Mouse (Mus musculus) skeletal muscle tissue, postnatal 0 days (tissue): ENCODE data around the gene Pih1d2. TPM values are rescaled to one million over a fixed set of nuclear protein-coding genes. Genes with fewer than 3 reads are reported as not detected.

ENCODE experiments used
- polyA plus RNA-seq: library from polyadenylated mRNA; unstranded; fragments of >200 nt; fragmentation: Nextera tagmentation; extraction: Ambion mirVana; gene quantifications from 2 replicates; pipeline ENCODE4 v1.2.1, GENCODE M21; 2015

The Pih1d2 gene
- polyA plus RNA-seq, result 0.77 and 1.0 TPM in 2 replicates

GRCm38 (mm10) chr9:50616766-50617603 lies at the start of gene Pih1d2, which contains the start of gene Nkapd1:
Pih1d2 (plus strand) TSS chr9:50617321.
Nkapd1 (minus strand) TSS chr9:50617464.

GRCm38 (mm10) chr9:50603189-50603997 lies 13.7 kb upstream of the Pih1d2 start, which contains the start of the genes Sdhd and Timm8b:
Sdhd (minus strand) TSS chr9:50603812.
Timm8b (plus strand) TSS chr9:50603910.

DNA sequence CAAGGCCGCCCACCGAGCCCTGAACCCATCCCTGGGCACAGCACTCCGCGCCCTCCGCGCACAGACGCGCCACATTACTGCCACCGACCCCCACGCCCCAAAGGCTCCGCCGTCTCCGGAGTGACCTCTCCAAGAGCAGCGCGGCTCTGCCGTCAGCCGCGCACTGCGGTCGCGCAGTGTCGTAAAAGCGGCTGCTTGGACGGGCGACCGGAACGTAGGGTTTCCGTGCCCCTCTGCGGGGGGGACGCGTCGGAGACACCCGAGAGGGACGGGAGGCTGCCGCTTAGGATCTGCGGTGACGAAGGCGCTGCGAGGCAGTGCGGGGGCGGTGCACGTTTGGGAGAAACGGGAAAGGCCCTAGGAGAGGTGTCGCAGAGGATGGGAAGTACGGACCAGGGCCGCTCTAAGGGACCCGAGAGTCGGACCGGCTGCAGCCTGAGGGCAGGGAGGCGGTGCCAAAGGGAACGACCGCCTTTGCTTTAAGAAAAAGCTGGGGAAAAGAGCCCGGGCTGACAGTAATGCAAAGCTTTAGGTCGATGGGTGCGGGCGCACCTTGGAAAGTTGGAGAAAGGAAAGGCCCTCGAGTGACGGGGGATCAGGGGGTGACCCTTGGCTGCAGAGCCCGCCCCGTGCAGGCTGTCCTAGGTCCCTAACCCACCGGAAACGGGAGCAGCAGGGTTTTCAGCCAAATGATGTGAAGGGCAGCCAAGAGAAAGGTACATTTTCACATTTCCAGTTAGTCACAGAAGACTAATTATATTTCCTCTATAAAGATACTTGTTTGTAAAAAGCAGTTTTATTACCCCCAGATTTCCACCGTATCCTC lies 42.5 kb downstream of the Pih1d2 start, which contains the start of gene Dlat:
Gene Dlat (minus strand): TSS at position 389 of the 826 bp plus-strand sequence.

Other genes starting within 250 kb of the Pih1d2 start
- 0.19 and 0.72 TPM in 2 replicates for gene Plet1, start 122.8 kb upstream of the Pih1d2 start, polyA plus RNA-seq
- gene Pts, start 88.6 kb upstream of the Pih1d2 start, polyA plus RNA-seq, result 51.1 and 58.1 TPM in 2 replicates
- gene Il18, start 62.5 kb upstream of the Pih1d2 start, polyA plus RNA-seq, result 4.8 and 8.2 TPM in 2 replicates
- 0.17 and 0.19 TPM in 2 replicates for gene Bco2, start 62.1 kb upstream of the Pih1d2 start, polyA plus RNA-seq
- gene Tex12, start 56.0 kb upstream of the Pih1d2 start, polyA plus RNA-seq, result not detected in 2 replicates
- 647 and 653 TPM in 2 replicates for gene Sdhd, start 13.5 kb upstream of the Pih1d2 start, polyA plus RNA-seq
- 233 and 251 TPM in 2 replicates for gene Timm8b, start 13.4 kb upstream of the Pih1d2 start, polyA plus RNA-seq
- 11.4 and 11.5 TPM in 2 replicates for gene Nkapd1, start 143 bp downstream of the Pih1d2 start, polyA plus RNA-seq
- gene Dlat, start 42.5 kb downstream of the Pih1d2 start, polyA plus RNA-seq, result 152 and 165 TPM in 2 replicates
- 5.2 and 6.3 TPM in 2 replicates for gene Dixdc1, start 122.2 kb downstream of the Pih1d2 start, polyA plus RNA-seq
- 1.7 and 2.6 TPM in 2 replicates for gene 2310030G06Rik, start 129.2 kb downstream of the Pih1d2 start, polyA plus RNA-seq
- 938 and 1,056 TPM in 2 replicates for gene Cryab, start 134.0 kb downstream of the Pih1d2 start, polyA plus RNA-seq
- 267 and 317 TPM in 2 replicates for gene Hspb2, start 135.0 kb downstream of the Pih1d2 start, polyA plus RNA-seq
- 7.0 and 8.2 TPM in 2 replicates for gene Fdxacb1, start 150.9 kb downstream of the Pih1d2 start, polyA plus RNA-seq
- gene Alg9, start 157.7 kb downstream of the Pih1d2 start, polyA plus RNA-seq, result 12.8 and 17.6 TPM in 2 replicates
- gene 1110032A03Rik, start 158.2 kb downstream of the Pih1d2 start, polyA plus RNA-seq, result 33.2 and 34.6 TPM in 2 replicates
- gene Ppp2r1b, start 228.0 kb downstream of the Pih1d2 start, polyA plus RNA-seq, result 9.8 and 16.7 TPM in 2 replicates